Mouse (Mus musculus) kidney, adult 2 months (tissue): ENCODE measurements around the gene Slc35b2.

Experiments used
- CTCF ChIP-seq: fragments of 200-500 bp; conservative IDR thresholded peaks from 2 replicates; pipeline ENCODE4 v1.5.1; 2011; ENCODE audit warnings: low read depth, mild to moderate bottlenecking, control low read depth, low read length, moderate library complexity, mixed read lengths; ENCODE audit not compliant: insufficient read depth, insufficient read length
- POLR2A ChIP-seq: fragments of 200-500 bp; IDR thresholded peaks from one replicate; pipeline ENCODE4 v1.6.1; 2011; ENCODE audit warnings: low read depth, low read length, control low read depth

DNA sequence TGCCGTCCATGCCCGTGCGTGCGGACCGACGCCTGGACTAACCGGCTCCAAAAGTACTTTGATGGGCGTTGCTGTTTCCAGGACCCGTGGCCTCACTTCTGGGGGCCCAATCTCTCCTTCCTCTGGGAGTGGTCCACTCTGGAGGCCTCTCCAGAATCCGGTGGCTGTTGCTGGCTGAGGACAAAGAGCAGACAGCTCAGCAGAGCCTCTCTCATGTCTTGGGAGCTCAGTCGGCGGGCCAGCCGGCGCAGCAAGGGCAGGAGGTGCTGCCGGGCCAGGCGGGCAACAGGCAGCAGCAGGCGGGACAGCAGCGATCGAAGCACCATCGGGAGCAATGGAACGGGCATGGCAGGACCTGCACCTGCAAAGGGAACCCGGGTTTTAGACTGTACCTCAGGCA is 37.7 kb downstream of the Slc35b2 start:
- TF ChIP-seq CTCF (no peak), POLR2A (no peak)
